Mouse (Mus musculus): ENCODE data around the gene Txn2.
A peak's percentile ranks its signal among the peaks of the same experiment; 100 is the strongest.

Txn2 gene

DNA sequence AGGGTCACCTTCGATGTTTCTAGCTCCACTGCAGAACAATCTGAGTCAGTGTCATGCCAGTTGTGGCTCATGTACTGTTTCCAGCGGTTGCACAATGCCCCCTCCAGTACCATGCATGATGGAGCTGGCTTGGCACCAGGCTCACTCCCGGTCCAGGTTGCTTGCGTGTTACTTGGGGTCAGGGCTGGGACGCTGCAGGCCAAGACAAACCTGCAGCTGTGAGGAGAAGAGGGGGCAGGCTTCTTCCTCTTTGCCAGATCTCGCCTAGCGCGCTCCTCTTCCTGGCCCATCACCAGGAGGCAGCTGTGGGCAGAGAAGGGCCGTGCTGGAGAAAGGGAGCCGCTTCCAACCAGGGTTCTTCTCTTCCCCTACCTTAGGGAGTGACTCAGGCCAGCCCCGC is 5.5 kb upstream of the Txn2 start:
- no peak for DNase-seq (ENCODE audit: low spot score in 2 of 2)

DNA sequence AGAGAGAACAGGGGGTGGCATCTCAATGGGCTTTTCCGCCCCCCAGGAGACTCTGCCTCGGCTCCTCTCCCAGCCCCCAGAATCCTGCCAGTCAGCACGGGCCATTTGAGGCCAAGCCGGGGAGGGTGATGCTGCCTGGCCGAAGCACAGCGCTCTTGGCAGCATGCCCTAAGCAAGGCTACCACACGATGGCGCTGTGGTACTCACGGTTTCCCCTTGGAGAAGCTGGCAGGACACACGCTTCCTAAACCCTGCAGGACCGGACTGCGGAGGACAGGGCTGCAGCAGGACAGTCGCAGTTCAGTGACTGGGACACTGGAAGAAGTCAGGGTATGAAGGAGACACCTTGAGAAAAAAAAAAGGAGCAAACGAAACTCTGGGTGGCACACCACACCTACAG is 5.0 kb upstream of the Txn2 start:
- peak; percentile 99 to 100 for DNase-seq (ENCODE audit: low spot score in 2 of 2)

DNA sequence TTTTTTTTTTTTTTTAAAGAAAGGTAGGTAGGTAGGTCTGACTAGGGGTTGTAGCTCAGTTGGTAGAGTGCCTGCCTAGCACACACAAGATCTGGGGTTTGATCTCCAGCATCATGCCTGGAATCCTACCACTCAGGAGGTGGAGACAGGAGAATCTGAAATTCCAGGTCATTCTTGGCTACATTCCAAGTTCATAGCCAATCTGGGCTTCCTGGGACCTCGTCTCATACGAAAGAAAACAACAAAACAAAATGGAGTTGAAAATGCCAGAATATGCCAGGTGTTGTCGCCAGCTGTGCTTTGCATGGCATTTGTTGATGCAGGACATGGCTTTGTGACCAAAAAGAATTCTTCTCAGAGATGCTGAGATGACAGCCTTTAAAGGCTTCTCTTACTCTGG is 4.4 kb upstream of the Txn2 start:
- DNase-seq (ENCODE audit: low spot score in 2 of 2), result no peak

DNA sequence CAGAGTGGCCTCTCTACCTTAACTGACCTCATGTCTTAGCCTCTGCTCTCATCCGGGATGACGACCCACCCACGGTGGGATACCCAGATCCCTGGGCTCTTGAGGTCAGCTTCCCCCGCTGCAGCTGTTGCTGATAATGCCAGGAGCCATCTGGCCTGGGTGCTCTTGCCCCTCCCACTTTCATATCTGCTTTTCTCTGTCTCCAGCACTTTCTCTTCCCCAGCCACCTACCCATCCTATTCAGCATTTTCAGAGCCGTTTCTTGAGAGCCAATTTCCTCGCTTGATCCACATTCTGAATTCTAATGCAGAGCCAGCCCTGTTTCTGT is 2.8 kb upstream of the Txn2 start:
- DNase-seq (ENCODE audit: low spot score in 2 of 2), result no peak

DNA sequence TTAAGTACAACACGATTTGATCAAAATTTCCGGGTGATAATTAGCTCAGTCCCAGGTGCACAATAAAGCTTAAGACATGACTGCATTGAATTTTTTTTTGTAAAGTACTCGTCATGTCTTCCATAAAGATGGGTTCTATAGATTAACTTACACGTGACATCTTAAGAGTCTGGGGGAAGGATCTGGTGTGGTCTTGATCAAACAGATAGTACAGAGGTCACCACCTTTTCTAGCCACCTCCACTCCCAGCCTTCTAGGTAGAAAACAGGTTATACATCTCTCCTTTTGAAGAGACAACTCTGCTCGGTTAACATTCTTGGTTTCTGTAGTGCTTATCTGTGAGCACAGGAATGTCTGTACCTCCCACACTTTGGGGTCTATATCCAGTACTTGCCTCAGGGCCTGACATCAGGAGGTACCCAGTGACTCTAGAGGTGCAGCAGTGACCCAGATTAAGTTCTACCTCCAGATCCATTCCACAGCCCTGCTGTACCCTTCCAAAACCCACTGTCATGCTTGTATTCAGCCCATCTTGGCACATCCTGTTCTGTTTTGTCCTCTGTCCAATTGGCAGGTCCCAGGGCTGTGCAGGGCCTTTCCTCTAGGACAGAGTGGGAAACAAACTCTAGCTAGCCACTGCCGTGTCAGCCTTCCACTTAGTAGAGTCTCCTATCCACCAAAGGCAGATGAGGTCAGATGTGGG is 2.3 kb upstream of the Txn2 start:
- DNase-seq (ENCODE audit: low spot score in 2 of 2), result no peak

DNA sequence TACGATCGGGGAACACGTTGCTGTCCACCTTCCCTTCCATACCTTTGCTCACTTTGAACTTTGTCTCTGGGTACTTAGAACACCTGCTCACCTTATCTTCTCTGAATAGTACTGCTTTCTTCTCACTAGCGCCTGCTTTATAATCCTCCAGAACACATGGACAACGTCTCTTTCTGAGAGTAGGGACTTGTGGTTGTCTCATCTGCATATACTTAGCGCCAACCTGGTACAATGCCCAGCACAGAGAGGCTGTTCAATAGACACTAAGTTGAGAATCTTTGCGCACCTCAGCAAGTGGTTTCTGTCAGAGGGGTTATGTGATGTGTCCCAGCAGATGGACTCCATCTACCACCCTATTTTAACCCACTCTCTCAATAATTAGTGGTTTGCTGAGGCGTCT is 998 bp upstream of the Txn2 start:
- DNase-seq (ENCODE audit: low spot score in 2 of 2), result no peak

DNA sequence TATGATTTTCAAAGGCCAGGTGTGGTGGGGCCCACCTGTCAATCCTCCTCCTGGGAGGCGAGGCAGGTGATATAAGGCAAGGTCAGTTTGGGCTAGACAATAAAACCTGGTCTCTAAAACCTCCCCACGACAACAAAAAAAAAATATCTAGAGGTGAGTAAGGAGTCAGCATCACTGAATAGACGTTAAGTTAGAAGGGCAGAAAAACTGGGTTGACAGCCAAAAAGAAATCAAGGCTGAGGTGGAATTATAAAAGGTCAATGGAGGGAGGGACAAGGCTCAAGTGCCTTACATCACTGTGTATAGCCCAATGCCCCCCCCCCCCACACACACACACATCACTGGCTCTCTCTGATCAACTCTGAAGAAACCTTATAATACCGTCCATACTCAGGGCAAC is 715 bp downstream of the Txn2 start:
- DNase-seq (ENCODE audit: low spot score in 2 of 2), result no peak

DNA sequence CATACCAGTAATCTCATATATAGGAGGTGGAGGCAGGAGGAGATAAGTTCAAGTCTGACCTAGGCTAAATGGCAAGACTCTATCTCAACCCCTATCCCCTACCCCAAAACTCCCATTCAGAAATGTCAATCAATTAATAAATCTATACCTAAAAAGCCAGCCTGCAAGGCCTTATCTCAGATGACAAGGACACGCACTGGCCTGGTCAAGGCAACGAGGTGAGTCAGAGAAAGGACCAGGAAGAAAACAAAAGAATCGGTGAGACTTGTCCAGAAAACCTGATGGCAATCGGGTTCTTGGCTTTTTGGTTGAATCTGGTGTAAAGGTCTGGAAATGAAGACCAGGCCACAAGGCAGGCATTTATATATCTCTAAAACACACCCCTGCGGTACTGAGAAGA is 1.9 kb downstream of the Txn2 start:
- no peak for DNase-seq (ENCODE audit: low spot score in 2 of 2)

DNA sequence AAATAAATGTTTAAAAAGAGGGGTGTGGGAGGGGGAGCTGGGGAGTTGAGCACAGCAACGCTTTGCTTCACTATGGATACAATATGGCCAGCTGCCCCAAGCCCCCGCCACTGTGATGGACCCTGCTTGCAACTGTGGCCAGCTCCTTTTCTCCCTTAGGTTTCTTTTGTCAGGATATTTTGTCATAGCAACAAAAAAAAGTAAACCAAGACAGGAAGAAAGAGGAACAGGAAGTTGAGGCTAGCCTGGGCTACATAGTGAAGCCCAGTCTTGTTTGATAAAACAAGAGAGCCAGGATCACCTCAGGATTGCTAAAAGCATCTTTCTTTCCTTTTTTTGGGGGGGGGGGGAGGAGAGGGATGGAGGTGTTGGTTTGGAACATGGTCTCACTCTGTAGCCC is 3.6 kb downstream of the Txn2 start:
- DNase-seq (ENCODE audit: low spot score in 2 of 2), result no peak

DNA sequence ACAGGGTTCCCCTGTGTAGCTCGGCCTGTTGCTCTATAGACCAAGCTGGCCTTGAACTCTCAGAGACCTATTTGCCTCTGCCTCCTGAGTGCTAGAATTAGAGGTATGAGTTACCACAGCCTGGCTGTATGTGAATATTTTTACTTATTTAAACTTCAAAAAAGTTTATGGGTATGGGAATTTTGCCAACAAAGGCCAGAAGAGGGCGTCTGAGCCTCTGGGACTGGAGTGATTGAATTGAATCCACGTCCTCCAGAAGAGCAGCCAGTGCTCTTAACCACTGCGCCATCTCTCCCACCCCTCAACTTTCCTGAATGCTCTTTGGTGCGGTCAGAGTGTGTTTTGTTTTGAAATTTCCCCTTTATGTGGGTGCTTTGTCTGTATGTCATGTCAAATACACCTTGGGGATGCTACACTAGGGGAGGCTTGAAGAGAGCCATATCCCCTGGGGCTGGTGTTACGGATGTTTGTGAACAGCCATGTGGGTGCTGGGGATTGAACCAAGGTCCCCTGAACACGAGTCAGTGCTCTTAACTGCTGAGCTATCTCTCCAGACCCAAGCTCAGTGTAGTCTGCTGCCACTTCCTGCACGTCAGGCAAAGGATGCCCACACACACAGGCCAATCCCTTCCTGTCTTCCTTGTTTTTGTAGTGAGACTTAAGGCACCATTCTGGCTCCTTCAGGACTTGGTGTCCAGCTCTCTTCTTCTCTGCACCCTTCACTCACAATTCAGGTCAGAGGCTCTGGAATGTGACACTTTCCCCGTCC is 5.4 kb downstream of the Txn2 start:
- DNase-seq (ENCODE audit: low spot score in 2 of 2), result no peak

DNA sequence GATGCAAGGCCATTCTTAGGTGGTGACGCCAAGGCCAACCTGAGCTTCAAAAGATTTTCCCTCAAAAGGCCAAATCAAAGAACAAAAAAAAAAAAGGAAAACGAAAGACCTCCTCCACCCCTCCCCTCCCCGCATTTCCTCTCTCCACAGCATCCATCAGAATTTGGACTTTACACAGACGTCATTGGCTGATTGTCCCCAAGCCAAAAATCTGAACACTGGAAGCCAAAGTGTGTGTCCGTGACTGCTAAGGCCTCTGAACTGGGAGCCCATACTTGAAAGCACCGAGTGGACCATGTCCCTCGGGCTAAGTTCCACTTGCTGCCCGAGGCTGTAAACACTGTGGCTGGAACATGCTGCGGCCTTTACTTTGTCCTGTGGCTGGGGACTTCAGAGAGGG is 6.1 kb downstream of the Txn2 start:
- no peak for DNase-seq (ENCODE audit: low spot score in 2 of 2)

DNA sequence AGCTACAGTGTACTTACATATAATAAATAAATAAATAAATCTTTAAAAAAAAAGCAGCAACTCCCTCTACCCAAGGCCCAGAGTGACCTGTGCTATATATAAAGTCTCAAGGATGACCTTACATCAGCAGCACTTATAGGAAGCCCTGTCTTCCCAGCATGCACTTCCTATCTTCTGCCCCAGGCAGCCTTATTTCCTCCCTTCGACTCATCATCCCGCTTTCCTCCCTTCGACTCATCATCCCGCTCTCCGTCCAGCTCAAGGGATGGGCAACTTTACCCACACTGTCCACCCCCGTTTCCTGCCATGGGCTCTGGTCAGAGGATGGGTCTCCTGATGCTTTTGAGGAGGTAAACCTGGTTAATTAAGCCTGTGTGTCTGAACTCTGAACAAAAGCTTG is 7.2 kb downstream of the Txn2 start:
- DNase-seq (ENCODE audit: low spot score in 2 of 2), result no peak

DNA sequence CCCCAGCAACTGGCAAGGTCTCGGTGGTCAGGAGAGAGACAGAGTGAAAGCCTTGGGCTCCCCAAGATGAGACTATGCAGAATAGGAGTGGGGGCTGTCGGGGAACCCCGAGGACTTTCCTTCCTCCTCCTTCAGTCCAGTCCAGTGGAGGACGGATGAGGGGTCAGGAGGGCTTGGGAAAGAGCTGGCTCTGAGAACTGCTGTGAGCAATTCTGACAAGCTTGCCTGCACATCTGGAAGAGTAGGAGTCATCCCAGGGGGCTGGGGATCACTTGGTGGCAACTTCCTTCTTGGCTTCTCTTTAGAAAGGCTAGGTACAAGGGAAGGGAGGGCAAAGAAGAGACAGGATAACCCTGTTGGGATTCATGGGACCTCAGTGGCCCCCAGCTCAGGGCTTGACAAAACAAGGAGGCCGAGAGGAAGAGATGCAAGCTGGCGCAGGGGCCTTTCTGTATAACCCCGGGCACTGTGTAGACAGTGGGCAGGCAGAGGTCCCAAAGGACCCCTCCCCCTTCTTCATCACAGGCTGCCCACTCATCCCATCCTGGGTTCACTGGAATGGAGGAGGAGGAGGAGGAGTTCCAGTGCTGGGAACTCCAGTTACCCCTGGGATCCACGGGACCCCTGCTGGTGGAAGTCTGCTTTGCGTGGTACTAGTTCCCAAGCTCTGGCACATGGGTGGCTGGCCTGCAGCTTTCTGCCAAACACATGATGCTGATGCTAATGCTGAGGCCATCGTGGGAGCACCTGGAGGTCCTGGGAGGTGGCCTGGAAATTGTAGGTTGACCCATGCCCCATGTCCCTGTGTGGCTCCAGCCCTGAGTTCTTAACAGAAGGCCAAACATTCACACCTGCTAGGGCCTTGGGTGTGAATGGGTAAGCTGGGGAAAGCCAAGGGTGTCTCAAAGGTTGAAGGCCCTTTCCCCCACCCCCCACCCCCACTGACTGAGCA is 8.0 kb downstream of the Txn2 start:
- DNase-seq (ENCODE audit: low spot score in 2 of 2), result no peak

DNA sequence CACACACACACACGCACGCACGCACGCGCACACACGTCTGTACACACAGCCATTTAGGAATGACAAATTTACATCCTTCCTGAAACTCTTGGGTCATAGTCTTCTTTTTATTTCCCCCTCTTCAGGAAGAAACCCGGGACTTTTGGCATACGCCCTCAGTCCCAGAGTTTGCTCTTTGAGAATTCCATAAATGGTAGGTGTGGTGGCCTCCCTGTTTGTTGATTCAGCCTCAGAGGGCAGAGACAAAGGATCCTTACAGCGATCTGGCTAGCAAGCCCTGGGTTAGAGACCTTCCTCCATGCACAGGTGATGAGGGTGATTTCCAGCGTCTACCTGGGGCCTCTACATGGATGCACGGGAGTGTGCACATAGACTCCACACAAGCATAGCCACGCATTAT is 9.4 kb downstream of the Txn2 start:
- no peak for DNase-seq (ENCODE audit: low spot score in 2 of 2)

DNA sequence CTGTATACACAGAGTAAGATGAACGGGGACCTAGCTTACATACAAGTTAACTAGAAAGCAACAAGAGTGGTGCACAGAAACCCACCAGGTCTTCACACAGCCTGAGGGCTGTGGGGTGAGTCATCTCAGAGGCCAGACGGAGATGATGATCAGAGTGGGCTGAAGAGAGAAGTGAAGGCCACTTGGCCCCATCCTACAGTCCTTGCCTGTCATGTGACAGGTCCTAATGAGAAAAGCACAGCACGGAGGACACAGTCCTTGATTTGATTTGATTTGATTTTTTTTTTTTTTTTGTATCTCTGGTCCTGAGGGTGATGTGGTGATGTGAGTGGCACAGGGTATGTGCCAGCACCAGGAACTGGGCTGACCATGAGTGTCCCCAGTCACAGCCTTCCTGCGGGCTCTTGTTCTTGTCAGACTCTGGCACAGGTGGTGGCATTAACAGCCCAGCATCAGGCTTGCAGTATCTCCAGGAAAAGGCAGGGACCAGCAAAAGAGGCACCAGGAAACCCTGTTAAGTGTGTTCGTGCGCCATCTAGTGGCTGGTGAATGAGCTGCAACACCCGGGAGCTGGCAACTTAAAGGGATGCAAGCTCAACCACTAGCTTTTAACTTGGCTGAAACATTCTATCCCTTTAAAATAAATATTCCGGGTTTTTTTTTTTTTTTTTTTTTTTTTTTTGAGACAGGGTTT is 11.8 kb downstream of the Txn2 start:
- DNase-seq (ENCODE audit: low spot score in 2 of 2), result peak; percentile 91 to 94

DNA sequence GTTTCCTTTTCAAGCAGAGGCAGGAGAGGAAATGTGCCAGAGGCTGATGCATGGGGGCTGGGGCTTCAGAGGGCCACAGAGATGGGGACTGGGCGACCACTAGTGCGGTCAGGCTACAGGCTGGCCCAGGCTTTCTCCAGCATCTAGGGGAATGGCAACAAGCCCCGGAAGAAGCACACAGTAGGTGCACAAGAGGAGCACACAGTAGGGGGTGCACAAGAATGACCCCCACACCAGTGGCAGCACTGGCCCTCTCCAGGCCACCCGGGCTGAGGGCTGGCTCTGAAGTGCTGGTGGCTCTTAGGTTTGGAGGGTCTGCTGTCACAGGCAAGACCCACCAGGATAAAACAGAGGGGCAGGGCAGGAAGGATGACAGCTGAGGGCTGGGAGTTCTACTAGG is 13.5 kb downstream of the Txn2 start:
- no peak for DNase-seq (ENCODE audit: low spot score in 2 of 2)

DNA sequence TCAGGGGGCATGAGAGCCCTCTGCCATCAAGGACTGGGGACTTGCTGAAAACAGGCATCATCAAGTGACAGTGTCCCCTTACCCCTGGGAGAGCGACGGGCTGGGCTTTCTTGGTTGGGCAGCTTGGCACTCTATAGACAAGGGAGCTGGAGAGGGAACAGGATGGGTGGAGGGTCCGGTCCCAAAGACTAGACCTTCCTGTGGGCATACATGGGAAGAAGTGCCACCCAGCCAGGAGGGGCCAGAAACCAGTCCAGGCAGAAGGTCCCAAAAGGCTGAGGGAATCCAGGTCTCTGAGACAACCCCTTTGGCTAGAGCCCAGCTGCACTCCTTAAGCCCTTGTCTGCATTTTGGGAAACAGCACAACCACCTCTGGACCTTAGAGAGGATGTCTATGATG is 14.3 kb downstream of the Txn2 start:
- no peak for DNase-seq (ENCODE audit: low spot score in 2 of 2)

DNA sequence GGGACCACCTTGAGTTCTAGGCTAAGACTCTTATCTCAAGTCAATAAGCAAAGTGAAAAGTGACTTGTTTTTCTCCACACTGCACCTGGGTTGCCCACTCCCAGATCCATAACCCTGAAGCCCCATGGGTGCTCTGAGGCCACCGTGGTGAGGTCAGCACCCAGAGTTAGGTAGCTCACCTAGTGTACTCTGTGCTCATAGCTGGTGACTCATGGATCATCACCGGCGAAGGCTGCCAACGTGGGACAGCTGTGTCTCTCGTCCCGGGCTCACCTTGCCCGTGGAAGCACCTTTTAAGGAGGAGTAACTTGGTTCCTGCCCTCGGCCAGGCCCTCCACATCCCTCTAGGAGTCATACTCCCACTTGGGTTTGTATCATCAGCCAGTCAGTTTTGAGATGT is 15.8 kb downstream of the Txn2 start:
- DNase-seq (ENCODE audit: low spot score in 2 of 2), result no peak

DNA sequence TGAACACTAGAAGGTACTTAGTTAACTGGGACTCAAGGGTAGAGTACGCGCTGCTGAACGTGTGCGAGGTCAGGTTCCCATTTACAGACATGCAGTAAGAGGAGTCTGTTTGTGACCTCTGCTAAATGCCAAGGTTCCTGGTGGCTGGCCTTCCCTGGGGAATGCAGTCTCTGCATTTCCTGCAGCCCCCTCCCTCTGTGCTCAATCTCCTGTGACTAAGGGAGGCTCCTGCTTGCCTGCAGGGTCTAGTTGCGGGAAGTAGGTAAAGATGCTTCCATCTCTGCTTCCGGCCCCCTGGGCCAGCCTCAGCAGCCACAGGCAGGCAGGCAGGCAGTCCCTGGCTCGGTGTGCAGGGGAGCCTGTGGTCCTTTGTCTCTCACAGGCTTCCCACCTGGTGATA is 16.2 kb downstream of the Txn2 start:
- no peak for DNase-seq (ENCODE audit: low spot score in 2 of 2)

DNA sequence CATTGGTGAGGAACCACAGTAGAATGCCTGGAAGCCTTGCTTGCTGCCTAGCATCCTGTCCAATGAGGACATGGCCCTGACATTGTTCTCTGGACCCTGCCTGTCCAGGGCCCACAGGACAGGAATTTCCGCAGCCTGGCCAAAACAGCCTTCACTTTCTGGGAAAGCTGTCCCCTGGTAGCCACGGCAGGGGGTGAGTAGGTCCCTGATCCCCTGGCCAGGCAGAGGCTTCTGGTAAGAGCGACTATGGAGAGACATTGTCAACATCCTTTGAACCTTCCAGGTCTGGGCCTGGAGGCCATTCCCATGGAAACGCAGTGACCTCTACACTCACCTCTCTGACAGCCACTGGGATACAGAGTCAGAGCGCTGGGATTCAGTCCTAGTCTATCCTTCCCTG is 16.8 kb downstream of the Txn2 start:
- DNase-seq (ENCODE audit: low spot score in 2 of 2), result no peak

DNA sequence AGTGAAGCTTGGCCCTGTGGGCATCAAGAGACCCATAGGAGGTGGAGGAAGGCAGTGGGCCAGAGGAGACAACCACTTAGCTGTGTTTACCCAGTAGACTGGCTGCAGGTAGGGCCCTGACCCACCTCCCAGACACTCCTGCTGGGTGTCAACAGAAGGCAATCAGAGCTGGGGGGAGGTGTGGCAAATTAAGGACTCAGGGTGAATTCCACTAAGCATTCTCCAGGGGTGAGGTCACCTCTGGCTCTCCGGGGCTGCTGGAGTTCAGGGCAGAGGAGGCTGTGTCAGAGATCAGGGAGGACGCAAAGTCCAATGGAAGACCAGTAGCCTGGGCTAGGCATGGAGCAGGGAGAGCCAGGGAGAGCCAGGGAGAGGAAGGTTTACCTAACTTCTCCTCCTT is 17.7 kb downstream of the Txn2 start:
- DNase-seq (ENCODE audit: low spot score in 2 of 2), result no peak

Data from frontal cortex, postnatal 25 days (tissue).